Mouse (Mus musculus) embryonic fibroblast, embryonic 13.5 days (primary cell): ENCODE measurements at regions not wholly inside any gene's neighbourhood (a gene's known extent, or its start where the extent isn't known, plus 50 kb on each side); places are given as distances from the start of the nearest gene placed in this dataset.

Experiments used
- CTCF ChIP-seq: IDR thresholded peaks from 2 replicates; pipeline ENCODE4 v1.5.1; 2011; ENCODE audit warnings: mild to moderate bottlenecking, control low read depth, low read length, moderate library complexity, borderline replicate concordance; ENCODE audit not compliant: insufficient read depth
- POLR2A ChIP-seq: IDR thresholded peaks from 2 replicates; pipeline ENCODE4 v1.6.1; 2011; ENCODE audit warnings: low read depth, mild to moderate bottlenecking, control low read depth, low read length, moderate library complexity

- no peak for TF ChIP-seq CTCF
- TF ChIP-seq POLR2A, result no peak
These were observed 254.2 kb downstream of the 3110018I06Rik start for GRCm38 (mm10) chr12:107742641-107743040.
